Mouse (Mus musculus) stomach, embryonic 16.5 days (tissue): ENCODE measurements around the gene Tmem169. TPM values are rescaled to one million over a fixed set of nuclear protein-coding genes. Genes with fewer than 3 reads are reported as not detected.
"Not testable (repeated sequence)": the region's sequence is repeated elsewhere in the genome, so short reads cannot be mapped to it uniquely, and the experiment has no call there.

ENCODE experiments used
- ATAC-seq: fragments of 200-750 bp; cut with Nextera tagmentation; 2 replicates; pipeline ENCODE4 v1.8.0; 2017; ENCODE audit warnings: moderate number of reproducible peaks, moderate TSS enrichment; ENCODE audit not compliant: insufficient read depth, low FRiP score
- H3K27ac ChIP-seq: fragments of 300-500 bp; sonication (generic); 2 replicates; pipeline ENCODE4 v1.5.1; 2014; ENCODE audit warnings: low read length
- H3K27me3 ChIP-seq: fragments of 300-500 bp; sonication (generic); 2 replicates; pipeline ENCODE4 v1.6.1; 2014; ENCODE audit warnings: low read length, control low read depth, mixed read lengths; ENCODE audit not compliant: control insufficient read depth, insufficient read depth
- H3K36me3 ChIP-seq: fragments of 300-500 bp; sonication (generic); 2 replicates; pipeline ENCODE4 v1.6.1; 2014; ENCODE audit warnings: low read length; ENCODE audit not compliant: control insufficient read depth, insufficient read depth
- H3K4me1 ChIP-seq: fragments of 300-500 bp; sonication (generic); 2 replicates; pipeline ENCODE4 v1.6.1; 2014; ENCODE audit warnings: low read length, control low read depth, mixed read lengths; ENCODE audit not compliant: control insufficient read depth, insufficient read depth
- H3K4me2 ChIP-seq: fragments of 300-500 bp; sonication (generic); 2 replicates; pipeline ENCODE4 v1.6.1; 2014; ENCODE audit warnings: low read depth, low read length, mixed read lengths
- H3K4me3 ChIP-seq: fragments of 300-500 bp; sonication (generic); replicated peaks from 2 replicates; pipeline ENCODE4 v1.5.1; 2014; ENCODE audit warnings: mild to moderate bottlenecking, low read length
- H3K9ac ChIP-seq: fragments of 300-500 bp; sonication (generic); 2 replicates; pipeline ENCODE4 v1.6.1; 2014; ENCODE audit warnings: low read length
- H3K9me3 ChIP-seq: fragments of 300-500 bp; sonication (generic); replicated peaks from 2 replicates; pipeline ENCODE4 v1.6.1; 2016; ENCODE audit warnings: low read length, control low read depth; ENCODE audit not compliant: control insufficient read depth
- WGBS: fragments of 180-500 bp; shearing (Covaris S2); extraction: QIAGEN DNeasy Blood & Tissue Kit; methylation state at CpG from one replicate; pipeline ENCODE4 v1.1.7; 2014; 5-methylcytosine and 5-hydroxymethylcytosine counted together
- polyA plus RNA-seq: library from polyadenylated mRNA; unstranded; fragments of >200 nt; fragmentation: Nextera tagmentation; extraction: Ambion mirVana; gene quantifications from 2 replicates; pipeline ENCODE4 v1.2.1, GENCODE M21; 2015

Tmem169 gene
- polyA plus RNA-seq: 2.2 and 2.6 TPM in 2 replicates

GRCm38 (mm10) chr1:72283992-72284485, at the start of gene Tmem169, which contains the start of gene Pecr:
TSS of gene Tmem169 (plus strand) at chr1:72284369.
TSS of gene Pecr (minus strand) at chr1:72284314.
- Histone ChIP-seq H3K4me2 (peak within 1 kb of the TSS; percentile 83), H3K27me3 (no peaks in the 10 kb centered on the region; the same call in 1 of the 2 replicates), H3K9ac (peak within 1 kb of the TSS; percentile 86), H3K9me3 (no peaks in the 10 kb centered on the region), H3K27ac (peak within 1 kb of the TSS; percentile 64; the same call in 1 of the 2 replicates), H3K4me3 (peak within 1 kb of the TSS; percentile 76), H3K36me3 (peaks cover 4% of the 10 kb centered on the region; the same call in 1 of the 2 replicates), H3K4me1 (0 out of 2 replicates have a peak, but pooled peaks cover 3% of the 10 kb centered on the region)
- ATAC-seq: peak; percentile 100
- WGBS: under 1% methylated on average over 30 of the region's 30 CpGs

GRCm38 (mm10) chr1:72236363-72237006, 47.7 kb upstream of the Tmem169 start:
- H3K36me3 ChIP-seq, H3K4me1 ChIP-seq, H3K9me3 ChIP-seq, H3K27me3 ChIP-seq: not testable (repeated sequence)
- Histone ChIP-seq H3K9ac (peak overlapping the region; percentile 76), H3K4me2 (peak overlapping the region; percentile 74), H3K4me3 (peak overlapping the region; percentile 67), H3K27ac (peak overlapping the region; percentile 86)
- WGBS: under 1% methylated on average over 35 of the region's 50 CpGs
- ATAC-seq: peak; percentile 89

GRCm38 (mm10) chr1:72237007-72237775, 47.0 kb upstream of the Tmem169 start:
- Histone ChIP-seq H3K27ac (no peak overlapping the region), H3K9me3 (no peaks in the 10 kb centered on the region), H3K4me3 (0 out of 2 replicates have a peak overlapping the region, but pooled peaks have one; percentile 23), H3K9ac (no peak overlapping the region), H3K27me3 (peaks cover 2% of the 10 kb centered on the region; the same call in 1 of the 2 replicates), H3K4me2 (peak overlapping the region; percentile 46), H3K36me3 (no peaks in the 10 kb centered on the region), H3K4me1 (peaks cover 6% of the 10 kb centered on the region)
- 4% methylated on average over 11 of the region's 13 CpGs for WGBS
- ATAC-seq: peak; percentile 31; the same call in 1 of the 2 replicates

GRCm38 (mm10) chr1:72238016-72238580, 46.1 kb upstream of the Tmem169 start:
- peaks cover 6% of the 10 kb centered on the region for H3K4me1 ChIP-seq
- H3K9ac ChIP-seq: 0 out of 2 replicates have a peak overlapping the region, but pooled peaks have one; percentile 23
- ATAC-seq: no peak
- WGBS: 60% methylated on average over 10 of the region's 10 CpGs
- peak overlapping the region; percentile 46; the same call in 1 of the 2 replicates for H3K4me2 ChIP-seq
- H3K27me3 ChIP-seq: no peaks in the 10 kb centered on the region
- H3K4me3 ChIP-seq: no peak overlapping the region
- 0 out of 2 replicates have a peak overlapping the region, but pooled peaks have one; percentile 15 for H3K27ac ChIP-seq
- H3K36me3 ChIP-seq: no peaks in the 10 kb centered on the region
- no peaks in the 10 kb centered on the region for H3K9me3 ChIP-seq

GRCm38 (mm10) chr1:72239113-72239512, 45.1 kb upstream of the Tmem169 start:
- H3K36me3 ChIP-seq, H3K4me1 ChIP-seq, H3K4me3 ChIP-seq, H3K4me2 ChIP-seq, H3K27me3 ChIP-seq, H3K27ac ChIP-seq, H3K9ac ChIP-seq, ATAC-seq, H3K9me3 ChIP-seq: not testable (repeated sequence)
- 86% methylated on average over 3 of the region's 3 CpGs for WGBS

- Histone ChIP-seq H3K9me3 (no peaks in the 10 kb centered on the region), H3K4me2 (no peak overlapping the region), H3K4me1 (peaks cover 5% of the 10 kb centered on the region), H3K9ac (no peak overlapping the region), H3K27me3 (no peaks in the 10 kb centered on the region), H3K36me3 (no peaks in the 10 kb centered on the region), H3K27ac (no peak overlapping the region), H3K4me3 (no peak overlapping the region)
- WGBS: 81% methylated on average over 5 of the region's 5 CpGs
- ATAC-seq: no peak
Measured at GRCm38 (mm10) chr1:72242581-72243143, 41.5 kb upstream of the Tmem169 start.

GRCm38 (mm10) chr1:72243656-72244316, 40.4 kb upstream of the Tmem169 start:
- peak; percentile 97 for ATAC-seq

GRCm38 (mm10) chr1:72244317-72245036, 39.7 kb upstream of the Tmem169 start:
- Histone ChIP-seq H3K36me3 (no peaks in the 10 kb centered on the region), H3K27ac (peak overlapping the region; percentile 99), H3K9ac (no peak overlapping the region), H3K4me2 (peak overlapping the region; percentile 68), H3K4me1 (no peaks in the 10 kb centered on the region), H3K4me3 (peak overlapping the region; percentile 52), H3K9me3 (no peaks in the 10 kb centered on the region), H3K27me3 (no peaks in the 10 kb centered on the region)
- 1% methylated on average over 12 of the region's 12 CpGs for WGBS
- no peak; the same call in 1 of the 2 replicates for ATAC-seq

More at GRCm38 (mm10) chr1:72243656-72244316, 40.4 kb upstream of the Tmem169 start:
- Histone ChIP-seq H3K4me1 (no peaks in the 10 kb centered on the region), H3K27ac (peak overlapping the region; percentile 99), H3K36me3 (no peaks in the 10 kb centered on the region), H3K9ac (peak overlapping the region; percentile 91), H3K4me2 (peak overlapping the region; percentile 68), H3K9me3 (no peaks in the 10 kb centered on the region), H3K4me3 (peak overlapping the region; percentile 52), H3K27me3 (no peaks in the 10 kb centered on the region)
- WGBS: under 1% methylated on average over 47 of the region's 47 CpGs
